Mouse (Mus musculus) intestine, embryonic 14.5 days (tissue): ENCODE data around the gene Taok3. TPM values are rescaled to one million over a fixed set of nuclear protein-coding genes. Genes with fewer than 3 reads are reported as not detected.

Experiments
- ATAC-seq: fragments of 200-750 bp; cut with Nextera tagmentation; replicated peaks from 2 replicates; pipeline ENCODE4 v1.8.0; 2017; ENCODE audit warnings: low read depth, moderate number of reproducible peaks, moderate TSS enrichment, moderate library complexity; ENCODE audit not compliant: low FRiP score, low TSS enrichment
- DNase-seq: peaks from one replicate; pipeline ENCODE4 v3.0.0-alpha.2; 2018; ENCODE audit warnings: low spot score
- H3K27ac ChIP-seq: fragments of 300-500 bp; sonication (generic); 2 replicates; pipeline ENCODE4 v1.5.1; 2014; ENCODE audit warnings: low read depth, mild to moderate bottlenecking, control low read depth
- H3K27me3 ChIP-seq: fragments of 300-500 bp; sonication (generic); replicated peaks from 2 replicates; pipeline ENCODE4 v1.6.1; 2014; ENCODE audit warnings: low read length, control low read depth; ENCODE audit not compliant: control insufficient read depth, insufficient read depth
- H3K36me3 ChIP-seq: fragments of 300-500 bp; sonication (generic); 2 replicates; pipeline ENCODE4 v1.6.1; 2014; ENCODE audit warnings: low read length, control low read depth; ENCODE audit not compliant: control insufficient read depth, insufficient read depth
- H3K4me1 ChIP-seq: fragments of 300-500 bp; sonication (generic); replicated peaks from 2 replicates; pipeline ENCODE4 v1.6.1; 2014; ENCODE audit warnings: low read length, control low read depth, mixed read lengths; ENCODE audit not compliant: control insufficient read depth, insufficient read depth
- H3K4me2 ChIP-seq: fragments of 300-500 bp; sonication (generic); 2 replicates; pipeline ENCODE4 v1.6.1; 2014; ENCODE audit warnings: low read length
- H3K4me3 ChIP-seq: fragments of 300-500 bp; sonication (generic); 2 replicates; pipeline ENCODE4 v1.5.1; 2014; ENCODE audit warnings: low read depth, low read length, control low read depth, mixed read lengths
- H3K9ac ChIP-seq: fragments of 300-500 bp; sonication (generic); 2 replicates; pipeline ENCODE4 v1.6.1; 2014; ENCODE audit warnings: mild to moderate bottlenecking, low read length
- H3K9me3 ChIP-seq: fragments of 300-500 bp; sonication (generic); 2 replicates; pipeline ENCODE4 v1.6.1; 2016; ENCODE audit warnings: low read length, control low read depth; ENCODE audit not compliant: control insufficient read depth
- WGBS: fragments of 180-500 bp; shearing (Covaris S2); extraction: QIAGEN DNeasy Blood & Tissue Kit; methylation state at CpG from one replicate; pipeline ENCODE4 v1.1.7; 2014; 5-methylcytosine and 5-hydroxymethylcytosine counted together
- polyA plus RNA-seq: library from polyadenylated mRNA; unstranded; fragments of >200 nt; fragmentation: Nextera tagmentation; extraction: Ambion mirVana; gene quantifications from 2 replicates; pipeline ENCODE4 v1.2.1, GENCODE M21; 2014

Taok3 gene
- polyA plus RNA-seq, 1 experiment from 2014 or later, result 37.7 TPM

GRCm38 (mm10) chr5:117158335-117159018 is 38.5 kb downstream of the Taok3 start:
- Histone ChIP-seq H3K4me2 (no peak overlapping the region), H3K27me3 (no peaks in the 10 kb centered on the region), H3K9me3 (no peaks in the 10 kb centered on the region), H3K36me3 (no peaks in the 10 kb centered on the region), H3K9ac (no peak overlapping the region), H3K4me1 (peaks cover 5% of the 10 kb centered on the region; the same call in 1 of the 2 replicates), H3K4me3 (no peak overlapping the region), H3K27ac (no peak overlapping the region)
- 77% methylated on average over 7 of the region's 7 CpGs for WGBS
- DNase-seq, result no peak
- no peak for ATAC-seq

- 0 out of 2 replicates have a peak overlapping the region, but pooled peaks have one; percentile 44 for H3K27ac ChIP-seq
Observed at GRCm38 (mm10) chr5:117159326-117159725, 39.4 kb downstream of the Taok3 start.

GRCm38 (mm10) chr5:117159805-117160291 is 39.9 kb downstream of the Taok3 start:
- no peak for ATAC-seq
- Histone ChIP-seq H3K4me3 (no peak overlapping the region), H3K9ac (no peak overlapping the region)

More at GRCm38 (mm10) chr5:117159326-117159725, 39.4 kb downstream of the Taok3 start:
- peaks cover 5% of the 10 kb centered on the region; the same call in 1 of the 2 replicates for H3K4me1 ChIP-seq
- H3K36me3 ChIP-seq, result no peaks in the 10 kb centered on the region
- no peak for ATAC-seq
- no peak overlapping the region for H3K4me3 ChIP-seq
- DNase-seq, result no peak
- 60% methylated on average over 8 of the region's 8 CpGs for WGBS
- no peaks in the 10 kb centered on the region for H3K9me3 ChIP-seq
- H3K27me3 ChIP-seq, result no peaks in the 10 kb centered on the region
- H3K9ac ChIP-seq, result no peak overlapping the region
- no peak overlapping the region for H3K4me2 ChIP-seq

GRCm38 (mm10) chr5:117160499-117160898 is 40.6 kb downstream of the Taok3 start:
- peak; percentile 82 for ATAC-seq
- H3K4me3 ChIP-seq, result no peak overlapping the region
- DNase-seq, result no peak
- H3K4me1 ChIP-seq, result peaks cover 5% of the 10 kb centered on the region; the same call in 1 of the 2 replicates
- no peak overlapping the region for H3K4me2 ChIP-seq
- no peaks in the 10 kb centered on the region for H3K36me3 ChIP-seq
- no peaks in the 10 kb centered on the region for H3K27me3 ChIP-seq
- peak overlapping the region; percentile 69 for H3K27ac ChIP-seq
- WGBS, result 26% methylated on average over 10 of the region's 10 CpGs
- H3K9me3 ChIP-seq, result no peaks in the 10 kb centered on the region
- H3K9ac ChIP-seq, result no peak overlapping the region

More at GRCm38 (mm10) chr5:117159805-117160291, 39.9 kb downstream of the Taok3 start:
- Histone ChIP-seq H3K4me1 (peaks cover 5% of the 10 kb centered on the region; the same call in 1 of the 2 replicates), H3K27ac (peak overlapping the region; percentile 44), H3K9me3 (no peaks in the 10 kb centered on the region), H3K27me3 (no peaks in the 10 kb centered on the region), H3K36me3 (no peaks in the 10 kb centered on the region), H3K4me2 (no peak overlapping the region)
- 49% methylated on average over 6 of the region's 6 CpGs for WGBS
- DNase-seq, result no peak

GRCm38 (mm10) chr5:117163790-117164189 is 43.9 kb downstream of the Taok3 start:
- Histone ChIP-seq H3K4me2 (no peak overlapping the region), H3K27me3 (no peaks in the 10 kb centered on the region), H3K9ac (no peak overlapping the region), H3K27ac (no peak overlapping the region), H3K4me3 (no peak overlapping the region), H3K4me1 (peaks cover 5% of the 10 kb centered on the region; the same call in 1 of the 2 replicates), H3K36me3 (no peaks in the 10 kb centered on the region), H3K9me3 (no peaks in the 10 kb centered on the region)
- ATAC-seq (no peak), DNase-seq (no peak)
- WGBS, result 93% methylated on average over 13 of the region's 13 CpGs

- ATAC-seq, result no peak
- no peak overlapping the region for H3K4me2 ChIP-seq
- no peaks in the 10 kb centered on the region for H3K27me3 ChIP-seq
Observed at GRCm38 (mm10) chr5:117164516-117164915, 44.6 kb downstream of the Taok3 start.

GRCm38 (mm10) chr5:117164923-117165322 is 45.0 kb downstream of the Taok3 start:
- Histone ChIP-seq H3K4me3 (no peak overlapping the region), H3K4me2 (no peak overlapping the region), H3K27ac (no peak overlapping the region), H3K4me1 (no peaks in the 10 kb centered on the region; the same call in 1 of the 2 replicates), H3K9me3 (no peaks in the 10 kb centered on the region), H3K36me3 (no peaks in the 10 kb centered on the region), H3K27me3 (no peaks in the 10 kb centered on the region), H3K9ac (no peak overlapping the region)
- ATAC-seq (no peak), DNase-seq (no peak)
- WGBS, result 94% methylated on average over 2 of the region's 2 CpGs

More at GRCm38 (mm10) chr5:117164516-117164915, 44.6 kb downstream of the Taok3 start:
- no peak overlapping the region for H3K4me3 ChIP-seq
- H3K4me1 ChIP-seq, result peaks cover under 1% of the 10 kb centered on the region; the same call in 1 of the 2 replicates
- no peak for DNase-seq
- no peak overlapping the region for H3K27ac ChIP-seq
- H3K36me3 ChIP-seq, result no peaks in the 10 kb centered on the region
- 85% methylated on average over 5 of the region's 5 CpGs for WGBS
- no peak overlapping the region for H3K9ac ChIP-seq
- no peaks in the 10 kb centered on the region for H3K9me3 ChIP-seq

- DNase-seq, result no peak
- H3K36me3 ChIP-seq, result no peaks in the 10 kb centered on the region
- H3K9me3 ChIP-seq, result no peaks in the 10 kb centered on the region
- no peak overlapping the region for H3K4me3 ChIP-seq
- no peak overlapping the region for H3K4me2 ChIP-seq
- H3K9ac ChIP-seq, result no peak overlapping the region
- no peaks in the 10 kb centered on the region for H3K27me3 ChIP-seq
- H3K4me1 ChIP-seq, result no peaks in the 10 kb centered on the region
- H3K27ac ChIP-seq, result no peak overlapping the region
- no peak for ATAC-seq
- WGBS, result 46% methylated on average over 2 of the region's 2 CpGs
Observed at GRCm38 (mm10) chr5:117165946-117166345, 46.0 kb downstream of the Taok3 start.
